Mouse (Mus musculus) thymus, postnatal 4 days (tissue): Measurements from ENCODE around the gene Zfpl1.
A peak's percentile ranks its signal among the peaks of the same experiment; 100 is the strongest.
"Not testable (repeated sequence)": the region's sequence is repeated elsewhere in the genome, so short reads cannot be mapped to it uniquely, and the experiment has no call there.

Experiments used
- DNase-seq: peaks from one replicate; pipeline ENCODE4 v3.0.0; 2021

Zfpl1 gene

GRCm38 (mm10) chr19:6057313-6058096, 27.3 kb downstream of the Zfpl1 start, which contains the start of the genes Mrpl49 and Fau:
Gene Mrpl49 (minus strand): TSS chr19:6057785.
Gene Fau (plus strand): TSS chr19:6057844.
- DNase-seq: peak; percentile 100

- no peak for DNase-seq
Observed at GRCm38 (mm10) chr19:6056696-6057095, 28.1 kb downstream of the Zfpl1 start.

DNA sequence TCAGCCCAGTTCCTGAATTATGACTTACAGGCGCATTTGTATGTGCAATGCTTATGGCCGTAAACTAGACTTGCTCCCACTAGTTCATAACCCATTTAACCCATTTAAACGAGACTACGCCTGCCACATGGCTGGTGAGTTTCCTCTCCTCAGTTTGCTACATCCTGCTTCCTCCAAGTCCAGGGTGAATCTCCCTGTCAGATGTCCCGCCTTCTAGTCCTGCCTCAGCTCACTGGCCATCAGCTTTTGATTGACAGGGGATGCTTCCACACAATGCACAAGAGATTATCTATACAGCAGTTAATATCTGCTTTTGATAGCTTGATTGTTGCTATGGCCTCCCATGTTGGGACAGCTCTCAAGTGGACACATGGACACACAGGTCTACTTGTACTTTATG, 30.5 kb downstream of the Zfpl1 start:
- DNase-seq: no peak

GRCm38 (mm10) chr19:6052516-6052915, 32.2 kb downstream of the Zfpl1 start:
- DNase-seq: no peak

- no peak for DNase-seq
Observed at GRCm38 (mm10) chr19:6048681-6049410, 35.9 kb downstream of the Zfpl1 start.

DNA sequence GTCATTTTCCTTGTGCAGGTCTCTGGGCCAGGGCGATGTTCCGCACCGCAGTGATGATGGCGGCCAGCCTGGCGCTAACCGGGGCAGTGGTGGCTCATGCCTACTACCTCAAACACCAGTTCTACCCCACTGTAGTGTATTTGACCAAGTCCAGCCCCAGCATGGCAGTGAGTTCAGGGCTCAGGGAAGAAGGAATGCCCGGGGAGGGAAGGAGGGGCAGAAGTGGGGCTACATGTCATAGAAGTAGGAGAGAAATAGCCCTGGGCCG, 36.9 kb downstream of the Zfpl1 start:
- peak; percentile 17 for DNase-seq

GRCm38 (mm10) chr19:6047154-6047898, 37.4 kb downstream of the Zfpl1 start:
- no peak for DNase-seq

- peak; percentile 91 for DNase-seq
Observed at GRCm38 (mm10) chr19:6046294-6047153, 38.2 kb downstream of the Zfpl1 start, which contains the start of gene Syvn1. Gene Syvn1 (plus strand): TSS chr19:6046576.

DNA sequence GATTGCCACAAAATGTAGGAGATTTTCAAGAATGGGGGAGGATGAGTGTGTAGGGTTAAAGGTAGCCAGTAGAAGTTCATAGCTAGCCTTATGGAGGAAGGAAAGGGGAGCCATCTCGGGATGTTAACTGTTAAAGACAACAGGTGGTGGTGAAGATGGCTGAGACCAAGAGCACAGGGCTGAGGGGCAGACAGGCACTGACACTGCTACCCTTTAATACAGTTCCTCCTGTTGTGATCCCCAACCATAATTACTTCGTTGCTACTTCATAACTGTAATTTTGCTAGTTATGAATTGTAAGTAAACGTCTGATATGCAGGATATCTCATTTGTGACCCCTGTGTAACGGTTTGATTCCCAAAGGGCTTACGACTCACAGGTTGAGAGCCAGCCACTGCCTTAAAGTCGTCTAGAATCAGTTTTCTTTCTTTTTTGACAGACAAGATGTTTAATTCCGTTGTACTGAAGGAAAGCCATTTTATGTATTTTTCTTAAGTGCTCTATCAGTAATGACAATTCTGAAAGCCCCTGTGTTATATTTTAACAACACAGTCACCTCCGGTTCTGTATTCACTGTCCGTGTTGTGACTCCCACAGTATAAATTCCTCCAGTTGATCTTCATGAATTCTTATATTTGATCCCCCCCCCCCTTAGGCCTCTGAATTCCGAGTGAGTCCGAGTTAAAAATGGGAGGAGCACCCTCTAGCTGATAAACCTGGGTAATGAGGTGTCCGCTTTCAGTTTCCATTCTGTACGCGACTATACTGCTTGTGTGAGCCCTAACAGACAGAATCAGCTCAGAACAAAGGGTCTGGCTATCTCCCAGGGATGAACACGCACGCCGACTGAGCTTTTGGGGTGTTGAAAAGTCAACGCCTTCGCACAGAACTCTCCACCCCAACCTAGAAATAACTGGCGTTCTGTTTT, 39.1 kb downstream of the Zfpl1 start:
- DNase-seq: no peak

GRCm38 (mm10) chr19:6044102-6044501, 40.7 kb downstream of the Zfpl1 start:
- not testable (repeated sequence) for DNase-seq

DNA sequence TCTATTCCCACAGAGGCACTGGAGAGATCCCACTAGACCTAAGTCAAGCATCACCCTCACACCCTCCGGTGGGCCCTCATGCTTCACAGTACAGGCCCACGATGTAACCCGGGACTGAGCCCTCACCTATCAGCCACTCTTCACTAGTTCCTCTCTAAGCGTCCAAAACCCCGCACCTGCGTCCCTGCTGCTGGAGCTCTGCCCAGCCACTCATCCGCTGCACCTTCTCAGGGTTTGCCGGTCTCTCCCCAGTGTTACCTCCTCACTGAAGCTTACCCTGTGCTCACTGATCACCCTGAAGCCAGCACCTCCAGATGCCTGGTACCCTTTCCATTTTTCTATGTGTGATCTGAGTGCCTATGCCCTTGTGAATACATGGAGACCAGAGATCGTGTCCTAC, 42.5 kb downstream of the Zfpl1 start:
- no peak for DNase-seq

GRCm38 (mm10) chr19:6040002-6040401, 44.8 kb downstream of the Zfpl1 start:
- no peak for DNase-seq

GRCm38 (mm10) chr19:6038326-6038725, 46.4 kb downstream of the Zfpl1 start:
- DNase-seq: no peak

DNA sequence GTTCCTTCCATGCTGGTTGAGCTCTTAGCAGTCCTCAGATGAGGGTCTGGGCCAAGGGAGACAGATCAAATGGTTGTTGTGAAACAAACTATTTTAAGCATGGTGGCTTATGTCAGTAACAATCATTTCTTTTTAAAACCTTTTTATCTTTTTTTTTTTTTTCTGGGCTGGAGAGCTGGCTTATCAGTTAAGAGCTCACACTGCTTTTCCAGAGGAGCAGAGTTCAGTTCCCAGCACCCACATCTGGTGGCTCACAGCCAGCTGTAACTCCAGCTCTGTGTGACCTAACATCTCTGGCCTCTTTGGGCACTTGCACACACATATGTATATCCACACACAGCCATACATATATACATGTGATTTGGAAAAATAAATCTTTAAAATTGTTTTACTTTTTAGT, 47.1 kb downstream of the Zfpl1 start:
- no peak for DNase-seq

- DNase-seq: no peak
Observed at GRCm38 (mm10) chr19:6035966-6036585, 48.7 kb downstream of the Zfpl1 start.
